Mouse (Mus musculus) erythroblast, adult 5-6 weeks (primary cell): ENCODE data around the gene Olfr167. TPM values are rescaled to one million over a fixed set of nuclear protein-coding genes. Genes with fewer than 3 reads are reported as not detected.
"Not testable (repeated sequence)": the region's sequence is repeated elsewhere in the genome, so short reads cannot be mapped to it uniquely, and the experiment has no call there.

Source experiments
- ATAC-seq: replicated peaks from 2 replicates; pipeline ENCODE4 v1.8.0; 2016; ENCODE audit warnings: moderate number of reproducible peaks, mild to moderate bottlenecking, moderate TSS enrichment, inconsistent platforms; ENCODE audit not compliant: poor library complexity, low FRiP score, severe bottlenecking
- total RNA-seq, 2 experiments: library from RNA; stranded (forward) in 1 of 2; stranded (reverse) in 1 of 2; fragments of 150-400 nt in 1 of 2; fragments of 200-764, 138-1000 nt in 1 of 2; gene quantifications; 2 replicates each; pipeline versions ENCODE4 v1.2.3 to v1.2.4; 2015 to 2017; ENCODE audit warnings: low replicate concordance in 2 of 2

Gene Olfr167
- total RNA-seq (2015; ENCODE audit: low replicate concordance) (not detected in 2 replicates), total RNA-seq (2017; ENCODE audit: low replicate concordance) (not detected in 2 replicates)

DNA sequence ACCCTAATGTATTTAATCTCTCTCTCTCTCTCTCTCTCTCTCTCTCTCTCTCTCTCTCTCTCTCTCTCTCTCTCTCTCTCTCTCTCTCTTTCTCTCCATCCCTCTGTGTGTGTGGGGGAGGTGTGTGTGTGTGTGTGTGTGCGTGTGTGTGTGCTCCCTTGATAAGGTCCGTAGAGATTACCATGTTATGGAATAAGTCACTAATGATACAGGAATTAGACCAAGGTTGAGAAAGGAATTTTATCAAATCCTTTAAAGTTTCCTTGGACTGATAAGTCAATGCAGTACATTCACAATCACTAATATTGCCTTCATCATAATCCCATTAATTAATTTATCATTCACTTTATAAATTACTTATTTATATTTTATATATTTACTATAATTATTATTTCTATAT, at the start of gene Olfr167:
Gene Olfr167, minus strand, starts transcription at position 101 of the 400 bp plus-strand sequence.
- no peak for ATAC-seq

DNA sequence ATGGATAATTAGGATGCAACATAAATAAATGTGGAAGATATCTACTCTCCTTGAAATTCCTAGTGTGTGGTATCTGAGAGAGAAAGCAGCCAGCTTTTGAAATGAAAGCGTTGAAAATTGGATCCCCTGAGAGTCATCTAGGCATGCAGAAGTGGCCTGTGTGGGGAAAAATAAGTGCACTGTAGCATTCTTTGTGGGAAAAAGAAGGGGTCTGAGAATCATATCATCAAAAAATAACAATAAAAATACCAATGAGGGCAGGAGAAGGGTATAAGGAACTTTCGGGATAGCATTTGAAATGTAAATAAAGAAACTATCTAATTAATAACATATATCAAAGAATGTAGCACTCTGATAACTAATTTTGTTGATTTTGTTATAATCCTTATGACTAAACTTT, 49.6 kb upstream of the Olfr167 start, which contains the start of gene Olfr169:
Gene Olfr169, minus strand, starts transcription at position 101 of the 400 bp plus-strand sequence.
- ATAC-seq = not testable (repeated sequence)

- not testable (repeated sequence) for ATAC-seq
Measured at GRCm38 (mm10) chr16:19553429-19553828, 31.4 kb upstream of the Olfr167 start.

DNA sequence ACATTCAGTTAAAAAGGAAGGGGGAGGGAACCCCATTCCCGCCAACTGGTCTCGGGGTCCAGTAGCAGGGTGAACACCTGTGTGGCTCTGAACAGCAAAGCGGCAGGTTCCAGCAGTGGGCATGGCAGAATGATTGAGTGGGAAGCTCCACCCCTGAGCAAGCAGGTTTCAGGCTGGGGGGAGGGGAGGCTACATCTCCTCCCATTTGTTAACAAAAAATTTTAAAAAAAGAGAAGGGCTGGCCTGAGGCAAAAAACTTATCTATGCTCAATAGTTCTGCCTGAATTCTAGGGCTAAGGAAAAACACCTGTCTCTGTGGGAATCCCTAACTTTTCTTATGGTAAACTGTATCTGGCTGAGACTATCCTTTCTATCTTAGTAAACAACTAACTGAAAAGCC, 30.2 kb upstream of the Olfr167 start:
- ATAC-seq = not testable (repeated sequence)

DNA sequence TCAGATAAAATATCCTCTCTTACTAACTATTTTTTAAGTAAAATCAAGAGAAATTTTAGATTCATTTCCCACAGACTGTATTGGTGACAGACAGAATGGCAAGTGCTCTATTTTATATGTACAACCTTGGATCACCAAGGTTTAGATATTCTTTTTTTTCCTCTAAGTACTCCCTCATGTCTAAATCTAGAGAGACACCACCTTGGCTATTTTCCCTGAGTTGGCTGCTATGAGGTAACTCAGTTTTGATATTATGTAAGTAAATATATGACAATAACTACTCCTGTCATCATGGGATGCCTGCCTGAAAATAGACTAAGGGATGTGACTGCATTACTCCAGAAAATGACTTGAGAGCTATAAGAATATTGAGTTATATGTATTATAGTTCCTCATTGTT, 13.4 kb upstream of the Olfr167 start, which contains the start of gene Olfr168:
Gene Olfr168, minus strand, starts transcription at position 101 of the 400 bp plus-strand sequence.
- no peak for ATAC-seq

DNA sequence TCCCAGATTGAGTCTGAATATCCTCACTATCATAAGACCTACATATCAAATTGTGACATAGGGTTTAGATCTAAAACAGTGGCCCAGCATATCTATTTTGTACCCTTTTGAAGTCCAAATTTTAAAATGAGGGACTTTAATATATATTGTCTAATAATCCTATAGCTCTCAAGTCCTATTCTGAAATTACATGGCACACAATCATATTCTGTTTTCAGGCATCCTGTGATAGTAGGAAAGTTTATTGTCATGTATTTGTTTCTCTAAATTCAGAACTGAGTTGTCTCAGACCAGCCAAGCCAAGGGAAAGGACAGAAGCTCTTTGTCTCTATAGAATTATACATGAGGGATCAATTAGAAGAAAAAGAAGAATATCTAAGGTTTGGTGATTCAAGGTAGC, 38.7 kb downstream of the Olfr167 start, which contains the start of gene Olfr166:
Gene Olfr166, plus strand, starts transcription at position 301 of the 400 bp plus-strand sequence.
- ATAC-seq = no peak

DNA sequence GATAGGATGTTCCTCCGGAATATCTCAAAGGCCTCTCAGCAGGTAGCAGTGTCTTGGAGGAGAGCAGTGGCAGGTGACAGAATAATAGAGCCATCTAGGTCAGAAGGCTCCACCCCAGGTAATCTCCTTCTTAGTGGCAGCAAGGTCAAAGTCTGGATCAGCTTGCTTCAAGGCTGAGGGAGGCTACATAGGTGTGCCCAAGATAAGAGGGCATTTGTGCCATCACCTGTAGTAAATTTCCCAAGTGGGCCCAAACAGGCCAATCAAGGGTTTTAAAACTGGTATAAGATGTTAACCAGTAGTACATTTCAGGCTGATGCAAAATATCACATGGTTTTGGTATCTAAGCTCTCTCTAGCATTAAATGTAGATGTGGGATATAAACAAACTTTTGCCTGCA, 57.7 kb downstream of the Olfr167 start:
- no peak for ATAC-seq

Other genes with a start within 250 kb of the Olfr167 start
- not detected in 2 replicates for gene Olfr164, start 208.2 kb downstream of the Olfr167 start, total RNA-seq (2015; ENCODE audit: low replicate concordance)
- gene Olfr164, start 208.2 kb downstream of the Olfr167 start, total RNA-seq (2017; ENCODE audit: low replicate concordance) = not detected in 2 replicates
- not detected in 2 replicates for gene Olfr165, start 99.1 kb downstream of the Olfr167 start, total RNA-seq (2015; ENCODE audit: low replicate concordance)
- not detected in 2 replicates for gene Olfr165, start 99.1 kb downstream of the Olfr167 start, total RNA-seq (2017; ENCODE audit: low replicate concordance)
- not detected in 2 replicates for gene Olfr166, start 38.6 kb downstream of the Olfr167 start, total RNA-seq (2015; ENCODE audit: low replicate concordance)
- not detected in 2 replicates for gene Olfr166, start 38.6 kb downstream of the Olfr167 start, total RNA-seq (2017; ENCODE audit: low replicate concordance)
- gene Olfr168, start 13.3 kb upstream of the Olfr167 start, total RNA-seq (2015; ENCODE audit: low replicate concordance) = not detected in 2 replicates
- gene Olfr168, start 13.3 kb upstream of the Olfr167 start, total RNA-seq (2017; ENCODE audit: low replicate concordance) = not detected in 2 replicates
- gene Olfr169, start 49.5 kb upstream of the Olfr167 start, total RNA-seq (2015; ENCODE audit: low replicate concordance) = not detected in 2 replicates
- not detected in 2 replicates for gene Olfr169, start 49.5 kb upstream of the Olfr167 start, total RNA-seq (2017; ENCODE audit: low replicate concordance)
- gene Olfr170, start 89.6 kb upstream of the Olfr167 start, total RNA-seq (2015; ENCODE audit: low replicate concordance) = not detected in 2 replicates
- not detected in 2 replicates for gene Olfr170, start 89.6 kb upstream of the Olfr167 start, total RNA-seq (2017; ENCODE audit: low replicate concordance)
- not detected in 2 replicates for gene Olfr171, start 107.7 kb upstream of the Olfr167 start, total RNA-seq (2015; ENCODE audit: low replicate concordance)
- not detected in 2 replicates for gene Olfr171, start 107.7 kb upstream of the Olfr167 start, total RNA-seq (2017; ENCODE audit: low replicate concordance)
- gene Lamp3, start 184.1 kb upstream of the Olfr167 start, total RNA-seq (2015; ENCODE audit: low replicate concordance) = not detected in 2 replicates
- gene Lamp3, start 184.1 kb upstream of the Olfr167 start, total RNA-seq (2017; ENCODE audit: low replicate concordance) = not detected in 2 replicates
- gene B3gnt5, start 237.9 kb upstream of the Olfr167 start, total RNA-seq (2015; ENCODE audit: low replicate concordance) = 0.38 and 1.3 TPM in 2 replicates
- gene B3gnt5, start 237.9 kb upstream of the Olfr167 start, total RNA-seq (2017; ENCODE audit: low replicate concordance) = 1.1 and 3.1 TPM in 2 replicates